Mouse (Mus musculus): ENCODE results near the gene Bcl7b.

Bcl7b gene

DNA sequence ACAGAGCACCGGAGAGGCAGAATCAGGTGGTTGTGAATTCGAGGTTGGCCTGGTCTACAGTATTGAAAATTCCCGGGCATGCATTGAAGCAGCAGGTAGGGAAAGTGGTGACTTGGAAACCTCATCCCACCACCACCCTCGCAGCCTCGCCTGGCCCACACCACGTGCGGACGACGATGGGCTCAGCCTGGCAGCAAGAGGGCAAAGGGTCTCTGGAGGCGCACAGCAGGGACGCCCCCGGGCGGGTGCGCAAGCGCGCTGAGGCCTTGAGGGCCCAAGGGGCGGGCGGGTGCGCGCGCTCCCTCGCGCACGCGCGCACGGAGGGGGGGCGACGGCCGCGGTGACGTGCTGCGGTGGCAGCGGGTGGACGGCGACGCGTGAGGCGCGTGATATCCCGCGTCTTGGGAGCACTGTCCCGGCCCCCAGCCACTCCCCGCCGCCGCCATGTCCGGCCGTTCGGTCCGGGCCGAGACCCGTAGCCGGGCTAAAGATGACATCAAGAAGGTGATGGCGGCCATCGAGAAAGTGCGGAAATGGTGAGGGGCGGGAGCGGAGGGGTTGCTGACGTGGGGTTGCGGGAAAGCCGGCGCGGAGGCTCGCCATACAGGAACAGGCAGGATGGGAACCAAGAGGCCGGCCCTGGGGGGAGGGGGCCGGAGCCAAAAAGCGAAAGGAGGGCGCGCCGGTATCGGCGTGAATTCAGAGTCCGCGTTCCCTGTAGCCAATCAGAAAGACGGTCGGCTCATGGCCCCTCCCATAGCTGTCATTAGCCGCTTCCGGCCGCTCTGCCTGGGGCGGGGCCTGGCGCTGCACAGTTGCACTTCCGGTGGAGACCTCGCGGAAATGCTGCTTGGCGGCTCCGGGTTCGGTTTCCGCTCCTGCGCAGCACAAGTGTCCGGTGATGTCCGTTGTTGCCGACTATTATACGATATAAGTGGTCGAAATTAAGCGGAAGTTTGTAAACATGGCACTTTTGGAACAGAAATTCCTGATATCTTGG lies at the start of gene Bcl7b:
Bcl7b (plus strand) TSS at position 221 of the 1,000 bp plus-strand sequence.
- peak; percentile 95 for DNase-seq (ENCODE audit: low spot score)

DNA sequence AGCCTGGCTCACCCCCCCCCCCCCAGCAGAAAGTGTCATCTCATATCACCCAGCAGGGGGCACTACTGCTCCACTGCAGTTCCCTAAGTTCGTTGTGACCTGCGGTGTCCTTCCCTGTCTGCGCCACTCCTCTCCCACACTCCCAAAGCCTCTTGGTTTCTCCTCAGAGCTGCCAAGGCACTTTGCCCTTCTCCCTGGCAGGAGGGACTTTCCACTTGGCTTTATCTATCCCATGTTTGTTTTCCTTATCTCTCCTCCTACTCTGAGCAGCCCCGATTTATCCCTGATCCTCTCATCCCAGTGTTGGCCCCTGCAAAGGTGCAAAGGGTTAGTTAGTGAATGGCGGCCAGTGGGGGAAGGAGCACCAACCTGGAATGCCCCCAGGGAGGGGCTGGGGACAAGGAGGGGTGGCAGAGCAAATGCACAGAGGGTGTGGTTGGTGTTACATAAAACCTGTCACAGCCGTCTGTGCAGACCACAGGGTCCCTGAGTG lies 49.4 kb upstream of the Bcl7b start:
- peak; percentile 81 for DNase-seq (ENCODE audit: low spot score)

DNA sequence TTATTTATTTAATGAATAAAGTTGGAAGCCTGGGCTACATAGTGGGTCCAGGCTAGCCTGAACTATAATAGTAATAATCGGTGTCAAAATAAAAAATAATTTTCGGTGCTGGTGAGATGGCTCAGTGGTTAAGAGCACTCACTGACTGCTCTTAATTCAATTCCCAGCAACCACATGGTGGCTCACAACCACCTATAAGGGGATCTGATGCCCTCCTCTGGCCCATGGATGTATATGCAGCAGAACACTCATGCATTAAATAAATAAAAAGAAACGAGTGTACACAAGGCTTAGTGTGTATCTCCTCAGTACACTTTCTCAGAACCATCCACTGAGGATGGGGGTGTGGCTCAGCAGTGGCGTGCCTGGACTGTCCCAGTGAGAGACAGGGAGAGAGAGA lies 47.3 kb upstream of the Bcl7b start:
- no peak for DNase-seq (ENCODE audit: low spot score)

DNA sequence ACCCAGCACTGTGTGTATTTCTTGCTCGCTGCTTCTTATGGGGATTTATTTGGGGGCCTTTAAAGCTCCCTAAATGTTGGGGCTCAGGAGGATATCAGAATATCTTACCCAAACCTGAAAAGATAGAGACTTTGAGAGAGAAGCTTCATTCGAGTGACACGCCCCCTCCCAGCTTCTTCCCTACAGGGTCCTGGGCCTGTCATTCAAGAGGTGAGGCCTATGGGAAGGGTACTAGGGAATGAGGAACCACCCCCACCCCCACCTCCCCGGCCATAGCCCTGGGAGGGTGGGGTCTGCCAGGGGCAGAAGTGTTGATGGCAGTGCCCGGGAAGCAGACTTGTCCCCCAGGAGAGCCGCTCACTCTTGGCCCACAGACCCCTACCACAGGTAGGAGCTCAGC lies 42.0 kb upstream of the Bcl7b start:
- DNase-seq (ENCODE audit: low spot score) = no peak

DNA sequence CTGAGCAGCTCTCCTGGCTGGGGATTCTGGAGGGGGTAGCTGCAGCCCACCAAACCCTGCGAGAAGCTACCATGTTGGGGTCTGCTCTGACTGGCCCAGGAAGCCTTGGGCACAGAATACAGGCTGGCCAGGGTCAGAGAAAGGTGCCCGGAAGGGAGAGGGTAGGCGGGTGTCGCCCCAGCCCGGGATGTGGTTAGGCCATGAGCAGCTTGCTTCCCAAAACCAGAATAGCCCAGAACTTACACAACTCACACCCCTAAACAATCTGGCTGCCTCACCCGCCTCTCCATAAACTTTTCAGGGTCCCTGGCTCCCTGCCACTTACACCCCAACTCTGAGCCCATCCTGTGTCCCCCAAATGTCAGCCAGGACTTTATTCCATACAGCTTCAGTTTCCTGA lies 40.4 kb upstream of the Bcl7b start:
- no peak for DNase-seq (ENCODE audit: low spot score)

DNA sequence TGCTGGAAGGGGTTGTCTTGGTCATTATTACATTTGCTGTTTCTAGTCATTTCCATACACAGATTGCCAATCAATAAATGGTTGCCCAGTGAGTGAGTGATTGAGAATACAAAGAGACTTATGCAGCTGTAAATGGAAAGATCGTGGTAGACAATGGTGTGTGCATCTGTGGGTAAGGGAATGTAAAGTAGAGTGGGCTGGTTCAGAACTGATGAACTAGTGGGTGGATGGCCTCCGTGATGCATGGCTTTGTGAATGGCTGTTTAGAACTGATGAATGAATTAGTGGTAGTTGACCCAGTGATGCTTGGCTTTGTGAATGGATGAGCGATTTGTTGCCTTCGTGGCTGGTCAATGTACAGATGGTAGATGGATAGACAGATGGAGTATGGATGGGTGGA lies 38.3 kb upstream of the Bcl7b start:
- DNase-seq (ENCODE audit: low spot score) = no peak

DNA sequence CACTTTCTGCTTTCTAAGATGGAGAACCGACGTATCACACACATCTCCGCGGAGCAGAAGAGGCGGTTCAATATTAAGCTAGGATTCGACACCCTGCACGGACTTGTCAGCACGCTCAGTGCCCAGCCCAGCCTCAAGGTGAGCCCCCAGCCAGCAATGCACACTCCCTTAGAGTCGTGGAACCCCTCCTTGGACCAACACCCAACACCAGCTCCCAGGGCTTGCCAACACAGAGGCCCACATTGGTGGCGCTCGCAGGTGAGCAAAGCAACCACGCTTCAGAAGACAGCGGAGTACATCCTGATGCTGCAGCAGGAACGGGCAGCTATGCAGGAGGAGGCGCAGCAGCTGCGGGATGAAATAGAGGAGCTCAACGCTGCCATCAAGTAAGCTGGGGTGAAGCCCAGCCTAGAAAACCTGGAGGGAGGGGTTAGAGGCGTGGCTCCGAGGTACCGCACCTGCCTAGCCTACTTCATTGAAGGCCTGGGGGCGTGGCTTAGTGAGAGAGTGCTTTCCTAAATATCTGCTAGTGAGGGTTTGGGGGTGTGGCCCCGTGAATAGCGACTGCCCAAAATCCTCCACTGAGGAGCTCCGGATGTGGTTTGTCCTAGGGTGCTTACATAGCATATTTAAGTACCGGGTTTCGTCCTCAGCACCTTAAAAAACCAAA lies 34.2 kb upstream of the Bcl7b start:
- no peak for DNase-seq (ENCODE audit: low spot score)

DNA sequence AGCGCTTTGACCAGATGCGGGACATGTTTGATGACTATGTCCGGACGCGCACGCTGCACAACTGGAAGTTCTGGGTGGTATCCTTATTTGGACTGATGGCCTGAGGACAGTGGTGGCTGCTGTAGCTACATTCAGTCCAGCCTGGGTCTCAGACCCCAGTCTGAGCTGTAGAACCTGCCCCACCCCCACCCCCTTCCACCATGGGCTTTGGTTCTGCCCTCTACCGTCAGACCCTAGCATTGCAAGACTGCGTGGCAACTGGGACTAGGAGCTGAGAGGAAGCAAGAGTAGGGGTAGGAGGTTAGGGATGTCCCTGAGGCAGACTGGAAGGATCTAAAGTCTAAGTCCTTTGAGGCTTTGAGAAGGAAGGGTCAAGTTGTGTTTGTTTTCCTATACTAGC lies 33.5 kb upstream of the Bcl7b start:
- peak; percentile 57 for DNase-seq (ENCODE audit: low spot score)

DNA sequence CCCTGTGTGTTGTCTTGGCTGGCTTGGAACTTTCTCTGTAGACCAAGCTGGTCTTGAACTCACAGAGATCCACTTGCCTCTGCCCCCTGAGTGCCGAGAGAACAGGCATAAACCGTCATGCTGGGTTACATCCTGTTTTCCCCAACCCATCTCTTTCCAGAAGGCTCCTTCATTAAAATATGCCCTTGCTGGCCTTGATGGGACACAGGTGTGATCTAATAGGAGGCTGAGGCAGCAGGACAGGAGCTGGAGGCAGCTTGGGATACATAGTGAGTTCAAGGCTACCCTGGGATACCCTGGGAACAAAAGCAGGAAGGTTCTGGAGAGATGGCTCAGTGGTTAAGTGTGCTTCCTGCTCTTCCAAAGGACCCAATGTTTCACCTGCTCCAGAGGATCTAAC lies 28.2 kb upstream of the Bcl7b start:
- DNase-seq (ENCODE audit: low spot score) = no peak

DNA sequence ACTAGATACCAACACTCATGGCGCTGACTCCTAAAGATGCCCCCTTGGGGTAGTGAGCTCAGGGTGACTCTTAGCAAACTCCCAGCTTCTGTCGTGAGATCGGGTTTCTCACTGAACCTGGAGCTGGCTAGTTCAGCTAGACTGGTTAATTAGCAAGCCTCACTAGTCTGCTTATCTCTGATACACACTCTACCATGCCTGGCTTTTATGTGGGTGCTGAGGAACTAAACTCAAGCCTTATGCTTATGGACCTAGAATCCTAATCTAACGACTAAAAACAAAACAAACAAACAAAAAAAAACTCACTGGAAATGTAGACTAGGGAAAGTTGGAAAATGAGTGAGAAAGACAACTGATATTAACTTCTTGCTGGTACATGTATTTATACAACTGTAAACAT lies 23.6 kb upstream of the Bcl7b start:
- no peak for DNase-seq (ENCODE audit: low spot score)

DNA sequence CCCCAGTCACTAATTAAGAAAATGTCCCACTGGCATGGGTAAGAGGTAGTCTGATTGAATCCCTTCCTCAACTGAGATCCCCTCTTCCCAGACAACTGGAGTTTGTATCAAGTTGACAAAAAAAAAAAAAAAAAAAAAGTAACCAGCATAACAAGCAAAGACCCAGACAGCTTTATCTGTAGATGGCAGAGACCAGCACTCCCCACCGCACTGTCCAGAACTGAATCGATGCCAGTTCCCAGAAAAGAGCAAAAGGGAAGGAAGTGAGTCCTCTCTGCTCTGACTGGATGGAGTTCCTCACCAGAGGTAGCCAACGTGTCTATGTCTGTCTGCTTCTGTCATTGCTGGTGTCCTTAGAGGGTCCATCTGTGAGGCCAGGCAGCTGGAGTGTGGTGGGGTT lies 22.6 kb upstream of the Bcl7b start:
- DNase-seq (ENCODE audit: low spot score) = no peak

DNA sequence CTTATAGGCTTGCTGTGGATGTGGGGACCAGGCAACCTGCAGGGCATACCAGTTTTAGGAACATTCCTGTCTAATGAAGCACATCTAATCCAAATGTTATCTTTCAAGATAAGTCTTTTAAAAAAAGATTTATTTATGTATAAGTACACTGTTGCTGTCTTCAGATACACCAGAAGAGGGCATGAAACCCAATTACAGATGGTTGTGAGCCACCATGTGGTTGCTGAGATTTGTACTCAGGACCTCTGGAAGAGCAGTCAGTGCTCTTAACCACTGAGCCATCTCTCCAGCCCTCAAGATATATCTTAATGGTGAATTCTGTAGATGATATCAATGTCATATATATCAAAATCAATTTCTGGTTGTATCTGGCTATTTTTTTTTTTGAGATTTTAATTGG lies 22.1 kb upstream of the Bcl7b start:
- DNase-seq (ENCODE audit: low spot score) = no peak

DNA sequence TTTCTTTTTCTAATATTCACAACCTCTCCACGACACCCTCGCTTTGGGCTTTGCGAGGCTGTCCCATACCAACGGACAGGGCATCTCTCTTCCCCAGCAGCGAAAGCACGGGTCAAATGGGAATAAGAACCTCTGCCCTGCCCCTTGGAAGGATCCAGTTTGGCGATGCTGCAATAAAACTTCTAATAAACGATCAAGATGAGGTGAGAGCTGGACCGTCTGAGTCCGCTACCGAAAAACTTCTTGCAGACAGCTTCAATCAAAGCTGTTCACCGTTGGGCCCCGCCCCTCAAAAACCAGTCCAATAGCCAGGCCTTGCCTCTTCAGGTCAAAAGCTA lies 19.4 kb upstream of the Bcl7b start:
- no peak for DNase-seq (ENCODE audit: low spot score)

DNA sequence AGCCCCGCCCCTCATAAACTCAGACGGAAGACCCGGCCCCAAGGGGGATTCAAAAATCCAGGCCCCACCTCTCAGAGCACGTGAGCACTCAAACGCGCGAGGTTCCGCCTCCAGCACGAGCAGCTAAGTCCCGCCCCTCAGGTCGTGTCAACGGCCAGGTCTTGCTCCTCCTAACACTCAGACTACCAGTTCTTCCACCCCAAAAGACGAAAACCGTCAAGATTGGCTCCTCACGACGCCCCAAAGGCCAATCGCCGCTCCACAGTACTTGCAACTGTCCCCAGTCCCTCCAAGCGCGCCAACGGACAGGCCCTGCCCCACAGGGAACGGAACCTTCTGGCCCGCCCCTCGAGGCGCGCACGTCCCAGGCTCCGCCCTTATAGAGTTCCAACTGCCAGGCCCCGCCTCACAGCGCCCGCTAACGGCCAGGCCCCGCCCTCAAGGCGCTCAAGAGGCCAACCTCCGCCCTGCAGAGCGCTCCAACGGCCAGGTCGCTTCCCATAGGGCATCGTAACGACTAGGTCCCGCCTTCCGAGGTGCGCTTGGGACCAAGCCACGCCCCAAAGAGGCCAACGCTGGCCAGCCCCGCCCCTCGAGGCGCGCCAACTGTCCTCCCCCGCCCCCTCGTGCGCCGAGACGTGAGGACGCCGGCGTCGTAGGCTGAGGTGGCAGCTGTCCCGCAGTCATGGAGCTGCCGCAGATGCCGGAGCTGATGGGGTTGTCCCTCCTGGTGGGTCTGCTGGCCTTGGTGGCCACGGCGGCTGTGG lies 18.8 kb upstream of the Bcl7b start, which contains the start of gene Tbl2:
Tbl2 (plus strand) TSS at position 605 of the 767 bp plus-strand sequence.
- DNase-seq (ENCODE audit: low spot score) = peak; percentile 99

DNA sequence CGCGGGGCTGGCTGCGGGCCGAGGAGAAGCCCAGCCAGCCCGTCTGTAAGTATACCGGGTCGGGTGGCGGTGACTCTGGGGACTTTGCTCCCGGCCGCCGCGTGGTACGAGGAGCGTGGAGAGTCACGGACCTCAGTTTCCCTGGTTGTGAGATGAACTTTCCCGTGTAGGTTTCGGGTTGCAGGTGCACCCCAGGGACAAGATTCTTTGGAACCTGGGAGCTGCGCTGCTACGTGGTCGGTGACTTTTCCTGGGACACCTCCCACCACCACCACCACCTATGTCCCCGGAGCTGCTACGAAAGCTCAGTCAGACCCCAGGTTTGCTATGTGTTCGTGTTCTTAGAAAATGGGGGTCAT lies 18.3 kb upstream of the Bcl7b start:
- no peak for DNase-seq (ENCODE audit: low spot score)

DNA sequence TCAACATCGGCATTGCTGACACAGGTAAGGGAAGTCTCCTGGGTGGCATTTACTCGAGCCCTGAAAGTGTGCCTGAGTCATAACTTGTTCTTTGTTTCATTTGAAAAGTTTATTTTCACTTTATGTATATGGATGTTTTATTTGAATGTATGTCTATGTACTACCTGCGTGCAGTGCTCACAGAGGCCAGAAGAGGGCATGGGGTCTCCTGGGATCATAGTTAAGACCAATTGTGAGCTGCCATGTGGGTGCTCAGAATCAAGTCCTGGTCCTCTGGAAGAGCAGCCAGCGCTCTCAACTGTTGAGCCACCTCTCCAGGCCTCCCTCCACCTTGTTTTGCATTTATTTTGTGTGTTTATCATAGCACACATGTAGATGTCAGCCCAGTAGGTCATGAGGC lies 11.6 kb upstream of the Bcl7b start:
- no peak for DNase-seq (ENCODE audit: low spot score)

DNA sequence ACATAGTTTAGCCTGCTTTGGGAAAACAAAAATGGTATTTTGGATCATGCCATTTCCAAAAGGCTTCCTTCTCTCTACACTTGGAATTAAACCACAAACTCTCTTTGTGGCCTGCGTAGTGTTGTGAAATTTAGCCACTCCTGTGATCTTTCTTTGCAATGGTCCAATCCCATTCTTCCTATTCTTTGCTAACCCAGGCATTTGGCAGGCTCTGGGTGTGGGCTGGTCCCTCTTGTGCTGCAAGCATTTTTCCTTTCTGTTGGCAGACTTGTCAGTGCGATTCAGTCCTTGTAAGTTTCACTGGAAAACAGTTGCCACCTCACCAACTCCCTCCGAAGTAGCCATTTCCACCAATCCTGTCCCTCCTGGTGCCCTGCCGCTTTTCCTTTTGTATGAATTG lies 6.9 kb upstream of the Bcl7b start:
- DNase-seq (ENCODE audit: low spot score) = no peak

DNA sequence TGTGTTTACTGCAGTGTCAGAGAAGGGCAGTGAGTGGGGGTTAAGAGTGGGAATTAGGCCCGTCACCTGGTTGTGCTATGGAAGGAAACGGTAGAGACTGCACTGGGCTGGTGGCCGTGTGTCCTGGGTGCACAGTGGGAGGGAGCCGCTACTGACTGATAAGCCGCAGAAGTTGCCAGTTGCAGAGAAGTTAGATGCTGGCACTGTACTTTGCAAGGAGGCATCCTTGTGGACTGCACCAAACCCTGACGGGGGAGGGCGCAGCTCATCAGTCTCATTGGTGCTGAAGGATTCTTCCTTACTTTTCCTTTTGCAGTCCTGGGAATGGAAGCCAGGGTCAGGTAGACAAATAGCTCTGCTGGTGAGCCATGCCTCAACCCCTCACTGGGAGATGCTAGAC lies 6.4 kb upstream of the Bcl7b start:
- DNase-seq (ENCODE audit: low spot score) = peak; percentile 63

DNA sequence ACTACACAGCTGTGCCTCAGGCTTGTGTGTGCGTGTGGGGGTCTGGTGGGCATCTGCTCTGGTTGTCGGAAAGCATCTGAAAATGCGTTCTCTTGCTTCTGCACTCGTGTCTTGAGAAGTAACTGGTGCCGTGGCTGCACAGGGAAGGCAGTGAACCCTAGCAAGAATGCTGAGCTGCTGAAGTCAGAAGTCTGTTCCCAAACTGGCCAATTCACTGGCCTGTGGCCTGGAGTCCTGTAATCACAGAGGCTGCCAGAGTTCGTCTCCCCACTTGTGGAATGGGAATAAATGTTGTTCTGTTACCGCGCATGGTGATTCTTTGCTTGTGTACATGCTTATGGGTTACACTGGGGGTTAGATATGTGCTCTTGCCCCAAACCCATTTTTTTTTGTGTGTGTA lies 5.7 kb upstream of the Bcl7b start:
- DNase-seq (ENCODE audit: low spot score) = no peak

DNA sequence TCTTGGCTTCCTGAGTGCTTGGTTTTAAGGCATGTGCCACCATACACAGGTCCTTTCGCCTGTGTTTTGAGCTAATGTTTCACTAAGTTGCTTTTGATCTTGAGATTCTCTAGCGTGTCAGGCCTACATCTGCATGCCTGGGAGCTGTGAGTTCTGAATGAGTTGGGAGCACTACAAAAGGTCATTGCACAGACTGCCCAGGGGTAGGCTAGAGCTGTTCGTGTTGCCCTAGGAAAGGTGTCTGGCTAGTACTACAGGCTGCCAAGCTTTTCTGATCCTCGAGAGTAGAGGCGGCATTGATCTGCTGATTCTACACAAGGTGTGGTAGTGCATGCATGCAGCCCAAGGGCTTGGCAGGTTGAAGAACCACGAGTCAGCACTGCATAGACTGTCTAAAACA lies 5.3 kb upstream of the Bcl7b start:
- DNase-seq (ENCODE audit: low spot score) = no peak

DNA sequence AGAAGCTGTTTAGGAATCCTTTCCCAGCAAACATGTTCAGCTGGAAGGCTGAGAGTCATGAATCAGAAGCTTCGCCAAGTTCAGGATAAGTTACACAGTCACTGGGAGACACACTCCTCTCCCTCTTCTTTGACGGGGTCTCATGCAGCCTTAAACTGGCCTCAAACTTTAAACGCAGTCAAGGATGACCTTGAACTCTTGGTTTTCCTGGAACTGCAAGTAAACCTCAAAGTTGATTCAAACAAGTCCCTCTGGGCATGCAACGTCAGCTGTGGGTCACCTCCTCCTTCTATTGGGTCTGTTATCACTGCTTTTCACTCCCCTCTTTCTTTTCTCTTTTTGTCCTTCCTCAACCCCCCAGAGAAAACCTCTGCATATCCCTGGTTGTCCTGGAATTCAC lies 1.2 kb upstream of the Bcl7b start:
- DNase-seq (ENCODE audit: low spot score) = no peak

DNA sequence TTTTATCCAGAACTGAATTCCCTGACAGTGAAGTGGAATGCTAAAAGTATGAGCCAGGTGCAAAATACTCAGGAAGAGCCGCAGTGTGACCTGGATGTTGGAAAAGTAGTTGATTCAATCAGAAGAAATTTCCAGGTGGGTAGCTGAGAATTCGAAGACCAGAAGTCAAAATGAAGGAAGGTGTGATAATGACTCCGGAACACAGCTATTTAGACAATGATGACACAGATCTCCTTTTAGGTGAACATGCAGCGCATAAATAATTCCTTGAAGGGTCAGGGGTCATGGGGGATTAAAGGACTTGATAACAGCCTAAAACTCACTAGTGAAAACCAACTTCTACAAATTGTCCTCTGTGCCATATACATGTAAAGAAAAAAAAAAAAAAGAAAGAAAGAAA lies 614 bp upstream of the Bcl7b start:
- no peak for DNase-seq (ENCODE audit: low spot score)

DNA sequence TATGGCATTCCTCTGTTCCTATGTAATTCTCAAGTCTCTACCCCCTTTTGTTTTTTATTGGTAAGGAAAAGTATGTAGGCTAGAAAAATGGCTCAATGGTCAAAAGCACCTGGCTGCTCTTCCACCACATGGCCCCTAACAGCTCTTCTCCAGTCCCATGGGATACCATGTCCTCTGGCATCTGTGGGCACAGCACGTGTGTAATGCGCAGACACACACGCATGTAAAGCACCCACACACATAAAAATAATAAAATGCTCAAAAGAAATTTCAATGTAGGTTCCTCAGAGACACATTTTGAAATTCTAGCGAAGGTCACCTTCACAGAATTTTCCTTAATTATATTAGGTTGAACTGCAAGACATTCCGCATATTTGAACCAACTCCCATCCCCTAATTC lies 1.4 kb downstream of the Bcl7b start:
- DNase-seq (ENCODE audit: low spot score) = no peak
